Mouse (Mus musculus): Measurements from ENCODE around the gene Prx. TPM values are rescaled to one million over a fixed set of nuclear protein-coding genes. Genes with fewer than 3 reads are reported as not detected.
"Not testable (repeated sequence)": the region's sequence is repeated elsewhere in the genome, so short reads cannot be mapped to it uniquely, and the experiment has no call there.

The Prx gene
- total RNA-seq, 2 experiments from 2014 or later, result 0.95 to 0.97 TPM

DNA sequence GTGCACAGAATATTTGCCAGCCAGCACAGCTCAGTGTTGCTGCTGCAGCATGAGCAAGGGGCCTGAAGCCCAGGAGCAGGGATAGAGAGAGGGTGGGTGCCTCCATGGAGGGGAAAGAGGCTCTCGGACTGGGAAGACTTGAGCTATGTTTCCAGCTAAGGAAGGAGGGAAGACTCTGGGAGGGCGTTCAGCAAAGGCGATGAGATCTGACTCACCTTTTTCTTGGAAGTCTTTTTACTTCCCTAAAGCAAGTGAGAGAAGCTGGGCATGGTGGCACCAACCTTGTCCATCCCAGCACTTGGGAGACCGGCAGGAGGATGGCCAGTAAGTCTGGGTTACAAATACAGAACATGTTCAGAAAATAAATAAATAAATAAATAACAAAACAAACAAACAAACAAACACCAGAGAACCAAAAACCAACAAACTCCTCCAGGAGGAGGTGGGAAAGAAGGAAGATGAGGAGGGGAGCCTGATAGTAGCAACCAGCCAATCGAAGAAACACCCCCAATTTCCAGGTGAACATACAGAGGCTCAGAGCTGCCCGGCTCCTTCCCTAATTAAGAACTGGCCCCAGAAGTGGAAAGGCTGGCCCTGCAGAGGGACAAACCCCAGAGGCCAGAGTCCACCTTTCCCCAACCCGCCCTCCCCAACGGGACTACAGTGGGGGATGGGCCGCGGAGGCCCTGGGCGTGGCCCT lies 18.0 kb upstream of the Prx start:
- intact Hi-C loops (cut with DNase I), result loop anchor here (10.0 kb wide), 1 partner anchor 316 kb away; the partner anchor contains the start of gene Egln2
- no peak for DNase-seq

DNA sequence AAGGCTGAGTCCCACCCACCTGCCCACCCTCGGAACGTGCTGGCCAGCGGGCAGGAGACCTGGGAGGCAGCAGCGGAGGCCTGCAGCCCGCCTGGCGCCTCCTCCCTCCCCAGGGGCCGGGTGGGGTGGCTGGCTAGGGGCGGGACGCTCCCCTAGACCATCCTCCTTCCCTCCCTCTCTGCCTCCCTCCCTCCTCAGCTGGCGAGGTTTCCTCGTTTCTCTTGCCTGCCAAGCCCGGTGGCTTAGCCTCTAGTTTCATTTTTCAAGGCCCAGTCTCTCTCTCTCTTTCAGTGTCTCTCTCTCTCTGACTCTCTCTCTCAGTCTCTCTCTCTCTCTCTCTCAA lies 17.5 kb upstream of the Prx start:
- DNase-seq, result peak; percentile 88 to 89
- intact Hi-C loops (cut with DNase I), result loop anchor here (10.0 kb wide), 1 partner anchor 317 kb away; the partner anchor contains the start of gene Egln2

DNA sequence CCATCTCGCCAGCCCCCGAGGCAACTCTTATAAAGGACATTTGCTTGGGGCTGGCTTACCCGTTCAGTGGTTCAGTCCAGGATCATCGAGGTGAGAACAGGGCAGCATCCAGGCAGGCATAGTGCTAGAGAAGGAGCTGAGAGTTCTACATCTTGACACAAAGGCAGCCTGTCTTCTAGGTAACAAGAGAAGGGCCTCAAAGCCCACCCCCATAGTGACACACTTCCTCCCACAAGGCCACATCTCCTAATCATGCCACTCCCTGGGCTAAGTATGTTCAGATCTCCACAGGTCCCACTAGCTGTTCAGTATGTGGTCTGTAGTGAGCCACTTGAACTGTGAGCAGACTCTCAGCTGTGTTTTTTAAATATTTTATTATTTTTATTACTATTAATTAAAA lies 15.3 kb upstream of the Prx start:
- DNase-seq, result no peak
- intact Hi-C loops (cut with DNase I), result loop anchor here (10.0 kb wide), 1 partner anchor 319 kb away; the partner anchor contains the start of gene Egln2

DNA sequence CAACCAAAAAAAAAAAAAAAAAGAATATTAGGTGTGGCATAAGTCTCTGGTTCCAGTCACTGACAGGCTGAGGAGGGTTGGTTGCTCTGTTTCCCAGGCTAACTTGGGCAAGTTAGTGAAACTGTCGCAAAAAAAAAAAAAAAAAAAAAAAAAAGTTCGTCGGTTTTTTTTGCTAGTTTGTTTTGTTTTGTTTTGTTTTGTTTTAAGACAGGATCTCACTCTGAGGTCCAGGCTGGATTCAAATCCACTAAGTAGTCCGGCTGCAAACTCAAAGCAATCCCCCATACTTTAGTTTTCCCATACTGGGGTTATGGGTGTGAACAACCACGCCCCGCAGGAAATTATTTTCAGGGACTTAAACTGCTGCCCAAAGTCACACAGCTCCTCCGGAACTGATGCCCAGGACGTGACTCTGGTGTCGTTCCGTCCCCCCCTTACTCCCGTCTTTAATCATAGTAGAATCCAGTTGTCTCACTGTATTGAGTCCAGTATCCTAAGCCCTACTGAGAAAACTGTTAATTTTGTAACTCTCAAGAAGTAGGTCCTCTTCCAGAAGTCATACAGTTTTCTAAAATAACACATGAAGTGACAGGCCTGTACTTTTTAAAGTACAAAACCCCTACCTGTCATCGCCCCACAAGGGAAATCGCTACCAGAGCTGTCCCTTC lies 12.9 kb upstream of the Prx start:
- DNase-seq, result peak in 1 of 2 experiments; percentile 50
- intact Hi-C loops (cut with DNase I), result loop anchor here (10.0 kb wide), 1 partner anchor 321 kb away; the partner anchor contains the start of gene Egln2

DNA sequence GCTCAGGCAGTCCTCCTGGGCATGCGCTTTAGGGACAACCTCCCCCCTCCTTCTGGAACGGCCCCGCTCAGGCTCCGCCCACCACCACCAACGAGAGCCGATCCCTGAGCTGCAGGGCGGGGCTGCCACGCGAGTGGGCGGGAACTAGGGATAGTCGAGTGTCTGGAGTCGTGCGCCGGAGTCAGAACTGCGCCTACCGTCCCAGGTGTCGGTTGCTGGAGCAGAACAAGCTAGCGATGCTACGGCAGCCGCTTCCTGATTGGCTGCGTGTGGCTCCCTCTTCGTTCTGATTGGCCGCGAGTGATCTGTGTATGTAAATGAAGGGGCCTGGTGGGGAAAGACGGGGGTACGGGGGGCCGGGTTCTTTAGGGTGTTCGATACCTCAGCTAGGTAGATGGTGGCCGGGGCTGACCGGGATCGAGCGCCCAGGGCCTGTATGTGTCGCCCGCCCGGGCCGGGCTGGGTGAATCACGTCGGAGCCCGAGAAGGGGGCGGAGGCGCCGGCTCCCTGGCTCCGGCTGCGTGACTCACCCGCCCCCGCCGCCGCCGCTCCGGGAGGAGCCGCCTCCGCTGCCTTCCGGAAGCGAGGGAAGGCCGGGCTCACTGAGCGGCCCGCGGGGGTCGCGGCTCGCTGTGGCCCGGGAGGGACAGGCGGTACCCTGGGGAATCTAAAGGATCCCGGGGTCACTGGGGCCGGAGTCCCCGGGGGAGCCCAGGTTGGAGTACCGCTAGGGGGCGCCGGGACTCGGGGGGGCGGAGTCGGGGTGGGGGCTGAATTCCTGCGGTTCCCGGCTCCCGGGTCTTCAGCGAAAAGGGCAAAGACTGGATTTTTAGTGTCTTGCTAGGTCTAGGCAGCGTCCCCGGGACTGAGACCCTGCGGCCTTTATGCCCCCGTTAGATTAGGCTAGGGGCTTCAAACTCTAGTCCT lies 12.1 kb upstream of the Prx start, which contains the start of gene Sertad1:
Gene Sertad1 (plus strand): TSS at position 141 of the 928 bp plus-strand sequence.
- intact Hi-C loops (cut with DNase I), result loop anchor here (10.0 kb wide), 1 partner anchor 322 kb away; the partner anchor contains the start of gene Egln2
- peak; percentile 100 for DNase-seq

DNA sequence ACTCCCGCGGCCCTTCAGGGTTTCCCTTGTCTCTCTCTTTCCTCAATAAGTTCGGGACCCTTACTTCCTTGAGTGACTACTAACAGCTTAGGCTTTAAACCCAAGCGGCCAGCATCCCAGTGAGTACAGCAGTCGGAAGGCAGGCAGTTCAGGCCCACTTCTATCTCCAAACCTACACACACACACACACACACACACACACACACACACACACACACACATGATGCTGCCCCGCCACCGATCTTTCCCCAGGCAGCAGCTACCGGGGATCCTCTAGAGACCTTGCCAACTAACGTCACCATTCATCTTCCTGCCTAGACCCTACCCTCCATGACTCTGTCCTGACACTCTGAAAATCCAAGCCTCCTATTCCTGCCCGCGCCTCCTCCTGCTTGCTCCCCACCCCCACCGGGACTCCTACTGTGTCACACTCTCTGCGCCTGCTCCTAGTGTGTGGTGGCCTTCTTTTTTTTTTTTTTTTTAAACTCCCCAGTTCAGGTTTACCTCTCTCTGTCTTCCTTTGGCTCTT lies 11.3 kb upstream of the Prx start:
- DNase-seq, result peak; percentile 49 to 51
- intact Hi-C loops (cut with DNase I), result loop anchor here (10.0 kb wide), 1 partner anchor 323 kb away; the partner anchor contains the start of gene Egln2

DNA sequence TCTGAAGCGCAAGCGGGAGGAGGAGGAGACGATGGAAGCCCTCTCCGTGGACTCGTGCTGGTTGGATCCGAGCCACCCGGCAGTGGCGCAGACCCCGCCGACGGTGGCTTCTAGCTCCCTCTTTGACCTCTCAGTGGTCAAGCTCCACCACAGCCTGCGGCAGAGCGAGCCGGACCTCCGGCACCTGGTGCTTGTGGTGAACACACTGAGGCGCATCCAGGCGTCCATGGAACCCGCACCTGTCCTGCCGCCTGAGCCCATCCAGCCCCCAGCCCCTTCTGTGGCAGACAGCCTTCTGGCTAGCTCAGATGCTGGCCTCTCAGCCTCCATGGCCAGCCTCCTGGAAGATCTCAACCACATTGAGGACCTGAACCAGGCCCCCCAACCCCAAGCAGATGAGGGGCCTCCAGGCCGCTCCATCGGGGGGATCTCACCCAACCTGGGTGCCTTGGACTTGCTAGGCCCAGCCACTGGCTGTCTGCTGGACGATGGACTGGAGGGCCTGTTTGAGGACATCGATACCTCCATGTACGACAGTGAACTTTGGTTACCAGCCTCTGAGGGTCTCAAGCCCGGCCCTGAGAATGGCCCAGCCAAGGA lies 9.8 kb upstream of the Prx start:
- no peak for DNase-seq
- intact Hi-C loops (cut with DNase I), result loop anchor here (10.0 kb wide), 1 partner anchor 325 kb away; the partner anchor contains the start of gene Egln2

DNA sequence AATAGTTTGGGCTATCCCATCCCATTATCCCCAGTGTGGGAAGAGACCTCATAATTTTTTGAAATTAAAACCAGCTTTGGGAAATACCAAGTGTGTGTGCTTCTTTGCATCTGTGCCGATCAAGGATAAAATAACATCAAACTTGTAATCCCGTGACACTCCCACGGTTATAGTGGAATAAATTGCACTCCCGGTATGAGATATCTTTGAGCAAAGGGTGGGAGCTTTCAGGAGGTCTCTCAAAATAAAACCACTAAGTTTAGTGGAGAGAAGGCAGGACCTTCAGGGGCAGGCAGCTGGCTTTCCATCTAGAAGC lies 8.9 kb upstream of the Prx start:
- intact Hi-C loops (cut with DNase I), result loop anchor here (2.0 kb wide), 1 partner anchor 15 kb away; no protein-coding TSS in a partner anchor
- no peak for DNase-seq

DNA sequence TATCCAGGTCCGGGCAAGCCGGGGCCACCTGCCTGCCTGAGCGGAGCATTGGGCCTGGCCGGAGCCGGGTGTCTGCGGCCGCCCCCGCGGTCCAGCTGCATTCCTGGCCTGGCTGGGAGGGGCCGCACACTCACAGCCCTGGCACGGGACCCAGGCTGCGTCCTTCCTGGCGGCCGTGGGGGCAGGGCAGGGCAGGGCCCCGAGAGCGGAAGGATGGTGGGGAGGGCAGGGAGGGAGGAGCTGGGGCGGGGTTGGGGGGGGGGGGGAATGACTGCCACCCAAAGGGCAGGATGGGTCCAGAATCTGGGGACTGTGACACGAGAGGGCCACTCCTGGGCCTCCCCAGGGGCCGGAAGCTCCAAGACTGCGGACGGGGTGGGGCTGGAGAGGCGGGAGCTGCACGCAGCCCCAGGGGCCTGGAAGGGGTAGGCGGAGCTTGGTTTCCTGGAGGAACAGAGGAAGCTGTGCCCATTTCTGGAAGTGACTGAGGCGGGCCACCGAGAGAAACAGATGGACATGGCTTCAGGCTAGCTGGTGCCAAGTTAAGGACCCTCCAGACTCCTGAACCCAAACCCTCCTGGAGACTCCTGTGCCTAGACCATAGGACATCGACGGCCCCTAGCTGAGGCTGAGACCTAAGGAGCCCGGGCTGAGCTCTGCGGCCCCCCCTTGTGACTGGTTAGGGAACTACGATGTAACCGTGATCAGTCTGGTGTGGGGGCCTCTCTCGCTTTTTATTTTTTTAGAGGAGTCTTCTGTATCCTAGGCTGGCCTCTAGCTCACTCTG lies 8.4 kb upstream of the Prx start:
- DNase-seq, result peak; percentile 92 to 96
- intact Hi-C loops (cut with DNase I), result loop anchor here (2.0 kb wide), 1 partner anchor 16 kb away; no protein-coding TSS in a partner anchor

DNA sequence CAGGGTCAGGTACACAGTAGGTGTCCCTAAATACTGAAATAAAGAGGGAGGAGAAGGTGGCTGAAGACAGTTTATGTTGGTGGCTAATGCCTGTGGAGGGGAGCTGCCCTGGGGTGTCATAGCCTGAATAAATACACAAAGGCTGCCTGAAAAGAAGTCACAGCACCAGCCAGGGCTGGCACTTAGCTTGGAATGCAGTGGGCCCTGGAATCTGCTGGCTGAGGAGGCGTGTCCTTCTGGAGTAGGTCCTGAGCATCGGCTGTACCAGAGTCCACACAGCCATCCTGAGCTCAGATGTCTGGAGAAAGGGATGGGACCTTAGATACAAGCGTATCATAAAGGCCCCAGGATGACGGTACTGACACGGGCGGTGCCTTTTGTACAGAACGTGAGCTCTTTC lies 7.3 kb upstream of the Prx start:
- intact Hi-C loops (cut with DNase I), result loop anchor here (2.0 kb wide), 2 partner anchors 15 to 17 kb away; no protein-coding TSS in a partner anchor
- DNase-seq, result no peak

DNA sequence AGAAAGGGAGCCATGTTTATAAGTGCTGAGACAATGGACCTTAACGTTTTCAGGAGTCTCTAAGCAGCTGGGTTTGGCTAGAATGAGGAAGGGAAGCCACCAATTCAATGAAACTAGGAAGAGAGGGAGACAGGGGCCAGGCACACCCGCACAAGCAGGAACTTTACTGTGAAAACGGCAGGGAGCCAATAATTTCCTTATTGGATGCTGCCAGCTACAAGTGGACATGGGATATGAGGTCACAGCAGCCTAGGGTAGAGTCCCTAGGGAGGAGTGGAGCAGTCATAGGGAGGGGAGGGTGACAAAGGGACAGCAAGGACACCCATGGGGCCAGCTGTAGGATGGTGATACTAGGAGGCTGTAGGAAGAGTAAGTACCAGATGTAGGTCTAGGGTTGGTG lies 6.1 kb upstream of the Prx start:
- DNase-seq, result no peak
- intact Hi-C loops (cut with DNase I), result loop anchor here (2.0 kb wide), 1 partner anchor 14 kb away; no protein-coding TSS in a partner anchor

DNA sequence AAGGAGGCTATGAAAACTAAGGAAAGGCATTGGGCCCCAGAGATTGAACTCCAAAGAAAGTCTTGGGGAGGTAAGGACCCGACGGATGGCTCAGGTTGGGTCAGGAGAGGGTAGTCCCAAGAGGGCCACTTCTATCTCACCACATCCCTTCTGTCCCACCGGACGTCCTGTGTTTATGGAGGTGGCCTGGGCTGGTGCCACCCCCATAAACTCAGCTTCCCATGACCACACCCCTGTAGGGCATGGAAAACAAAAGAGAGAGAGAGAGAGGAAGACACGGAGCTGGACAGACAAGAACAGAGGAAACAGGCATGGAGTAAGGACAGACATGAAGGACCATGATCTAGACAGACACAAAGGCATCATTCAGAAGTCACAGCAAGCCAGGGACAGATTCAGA lies 5.7 kb upstream of the Prx start:
- DNase-seq, result no peak
- intact Hi-C loops (cut with DNase I), result loop anchor here (2.0 kb wide), 1 partner anchor 13 kb away; no protein-coding TSS in a partner anchor

DNA sequence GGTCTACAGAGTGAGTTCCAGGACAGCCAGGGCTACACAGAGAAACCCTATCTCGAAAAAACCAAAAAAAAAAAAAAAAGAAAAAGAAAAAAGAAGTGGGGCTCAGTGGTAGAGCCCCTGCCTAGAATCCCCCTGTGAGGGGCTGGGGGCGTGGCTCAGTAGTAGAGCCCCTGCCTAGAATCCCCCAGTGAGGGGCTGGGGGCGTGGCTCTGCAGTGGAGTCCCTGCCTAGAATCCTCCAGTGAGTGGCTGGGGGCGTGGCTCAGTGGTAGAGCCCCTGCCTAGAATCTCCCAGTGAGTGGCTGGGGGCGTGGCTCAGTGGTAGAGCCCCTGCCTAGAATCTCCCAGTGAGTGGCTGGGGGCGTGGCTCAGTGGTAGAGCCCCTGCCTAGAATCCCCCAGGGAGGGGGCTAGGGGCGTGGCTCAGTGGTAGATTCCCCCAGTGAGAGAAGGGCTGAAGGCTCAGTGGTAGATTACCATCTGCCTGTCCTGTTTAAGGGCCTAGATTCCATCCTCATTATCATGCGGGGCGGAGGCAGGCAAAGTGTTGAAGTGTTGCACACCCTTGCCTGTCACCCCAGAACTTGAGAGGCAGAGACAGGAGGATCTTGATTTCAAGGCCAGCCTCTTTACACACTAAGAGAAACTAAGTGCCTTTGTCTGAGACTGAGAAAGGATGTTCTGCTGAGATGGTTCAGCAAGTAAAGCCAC lies 4.3 kb upstream of the Prx start:
- DNase-seq; intact Hi-C loops (cut with DNase I): not testable (repeated sequence)

DNA sequence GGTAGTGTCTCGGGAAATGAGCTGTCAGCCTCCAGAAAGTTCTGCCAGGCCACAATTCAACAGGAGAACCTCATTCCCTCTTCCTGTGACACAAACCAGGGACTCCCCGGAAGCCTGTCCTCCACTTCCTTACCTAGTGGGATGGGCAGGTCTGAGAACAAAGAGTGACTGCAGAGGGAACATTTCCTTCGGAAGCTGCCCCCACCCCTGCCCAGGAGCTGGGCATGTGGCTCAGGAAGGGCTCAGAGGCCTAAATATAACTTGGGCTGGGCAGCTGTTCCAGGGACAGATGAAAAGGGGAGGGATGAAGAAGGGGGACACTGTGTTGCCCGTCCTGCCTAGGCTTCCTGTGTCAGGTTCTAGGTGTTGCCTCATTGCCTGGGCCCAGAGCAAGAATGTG lies 2.5 kb downstream of the Prx start:
- DNase-seq, result peak; percentile 31 to 49

DNA sequence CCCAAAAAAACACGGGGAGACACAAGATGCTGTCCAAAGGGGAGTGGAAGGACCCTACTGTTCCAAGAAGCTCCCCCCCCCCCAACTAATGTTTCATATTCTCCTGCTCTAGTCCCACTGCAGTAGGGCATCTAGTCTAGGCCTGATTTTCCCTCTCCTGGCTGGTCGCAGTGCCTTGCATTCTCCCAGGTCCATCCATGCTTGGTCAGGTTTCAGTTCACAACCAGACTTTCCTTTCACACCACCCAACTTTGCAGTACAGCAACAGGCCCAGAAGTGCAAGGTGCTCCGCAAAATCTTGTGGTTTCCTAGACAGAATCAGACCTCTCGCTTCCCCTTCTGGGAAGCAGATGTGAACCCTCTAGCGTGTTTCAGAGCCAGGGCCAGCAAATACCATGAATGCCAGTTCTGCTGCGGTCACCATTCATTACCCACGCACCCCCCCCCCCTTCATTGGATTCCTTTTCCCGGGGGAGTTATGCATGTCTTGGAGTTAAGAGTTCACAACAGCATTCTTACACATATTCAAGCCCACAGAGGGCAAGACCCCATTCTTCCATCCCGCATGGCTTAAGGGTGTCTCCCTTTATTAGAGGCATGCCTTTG lies 7.7 kb downstream of the Prx start:
- DNase-seq, result no peak
- intact Hi-C loops (cut with DNase I), result loop anchor here (2.0 to 5.0 kb wide), 2 partner anchors 14 to 170 kb away; partner anchors contain the start of gene Ltbp4

More for the DNA sequence above, 2.5 kb downstream of the Prx start:
- intact Hi-C loops (cut with DNase I), result no loop called here

DNA sequence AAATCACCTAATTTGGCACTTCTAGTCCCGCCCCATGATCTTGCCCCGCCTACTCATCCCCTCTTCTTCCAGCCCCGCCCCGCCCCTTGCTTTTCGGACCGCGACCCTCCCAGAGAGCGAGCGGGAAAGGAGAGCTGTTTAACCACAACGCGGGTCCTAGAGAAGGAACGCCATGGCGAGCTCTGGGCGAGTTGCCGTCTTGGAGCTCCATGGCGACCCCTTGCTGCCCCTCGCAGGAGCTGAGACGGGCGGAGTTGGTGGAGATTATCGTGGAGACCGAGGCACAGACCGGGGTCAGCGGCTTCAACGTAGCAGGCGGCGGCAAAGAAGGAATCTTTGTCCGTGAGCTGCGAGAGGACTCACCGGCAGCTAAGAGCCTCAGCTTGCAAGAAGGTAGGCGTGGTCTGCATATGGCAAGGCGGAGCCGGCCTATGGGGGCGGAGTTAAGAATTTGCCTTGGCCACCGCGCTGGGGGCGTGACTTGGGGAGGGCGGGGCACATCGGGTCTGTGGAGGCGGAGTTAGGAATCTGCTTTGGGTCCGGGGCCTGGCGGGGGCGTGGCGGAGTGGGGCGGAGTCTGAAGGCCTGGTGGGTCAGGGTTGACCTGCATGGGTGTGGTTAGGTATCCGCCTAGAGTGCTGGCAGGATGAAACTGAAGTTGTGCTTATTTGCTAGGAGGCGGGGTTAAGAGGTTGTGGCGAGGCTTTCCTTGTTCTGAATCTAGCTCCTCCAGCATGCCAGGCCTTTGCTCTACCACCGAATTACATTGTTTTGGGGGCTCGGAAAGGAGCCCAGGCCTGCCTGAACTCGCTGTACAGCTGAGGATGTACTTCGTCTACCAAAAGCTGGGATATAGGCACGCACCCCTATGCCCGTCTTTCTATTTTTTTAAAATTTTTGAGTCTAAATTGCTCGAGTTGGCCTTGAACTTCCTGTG lies 8.9 kb downstream of the Prx start:
- peak; percentile 98 for DNase-seq
- intact Hi-C loops (cut with DNase I), result loop anchor here (1.0 to 5.0 kb wide), 3 partner anchors 15 to 171 kb away; partner anchors contain the start of genes Blvrb, Ltbp4 and Sptbn4

DNA sequence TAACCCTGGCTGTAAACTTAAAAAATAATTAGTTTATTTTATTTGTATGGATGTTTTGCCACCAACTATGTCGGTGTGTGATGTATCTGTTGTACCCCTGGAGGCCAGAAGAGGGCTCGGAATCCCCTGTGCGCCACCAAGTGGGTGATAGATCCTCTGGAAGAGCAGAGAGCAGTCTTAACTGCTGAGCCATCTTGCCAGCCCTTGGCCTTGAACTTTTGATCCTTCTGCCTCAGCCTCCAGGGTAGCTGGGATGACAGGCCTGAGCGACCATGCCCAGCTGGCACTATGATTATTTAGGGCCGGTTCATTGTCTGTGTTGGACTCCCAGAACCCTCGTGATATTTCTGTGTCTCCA lies 9.5 kb downstream of the Prx start:
- DNase-seq, result peak; percentile 55 to 61
- intact Hi-C loops (cut with DNase I), result loop anchor here (1.0 to 5.0 kb wide), 2 partner anchors 61 to 171 kb away; partner anchors contain the start of genes Blvrb, Ltbp4 and Sptbn4

All from heart, postnatal 36 days (tissue).